Mouse (Mus musculus): ENCODE measurements around the gene Cenpt. TPM values are rescaled to one million over a fixed set of nuclear protein-coding genes. Genes with fewer than 3 reads are reported as not detected.
A peak's percentile ranks its signal among the peaks of the same experiment; 100 is the strongest.

Gene Cenpt
- polyA plus RNA-seq, 1 experiment from 2014 or later = 19.1 TPM

DNA sequence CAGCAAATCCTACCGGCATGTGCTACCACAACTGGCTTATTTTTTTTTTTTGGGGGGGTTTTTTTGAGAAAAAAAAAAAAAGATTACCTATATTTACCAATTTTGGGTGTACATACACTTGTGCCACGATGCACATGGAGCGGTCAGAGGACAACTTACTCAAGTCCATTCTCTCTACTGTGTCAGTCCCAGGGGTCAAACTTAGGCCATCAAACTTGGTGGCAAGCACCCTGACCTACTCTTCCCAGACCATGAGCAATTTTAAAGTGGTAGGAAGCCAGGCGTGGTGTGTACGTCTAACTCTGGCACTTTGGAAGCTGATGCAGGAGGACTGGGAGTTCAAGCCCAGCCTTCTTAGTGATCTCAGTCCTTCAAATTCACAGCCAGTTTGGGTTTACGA, 39.8 kb downstream of the Cenpt start:
- no peaks in the 10 kb centered on the region for H3K27me3 ChIP-seq (ENCODE audit: control insufficient read depth, insufficient read depth, low read depth, low read length)
- H3K9me3 ChIP-seq (replicated peaks; ENCODE audit: control insufficient read depth, low read length) = no peaks in the 10 kb centered on the region
- H3K4me1 ChIP-seq (ENCODE audit: control insufficient read depth, low read depth, low read length) = peaks cover 81% of the 10 kb centered on the region
- peaks cover 55% of the 10 kb centered on the region for H3K36me3 ChIP-seq (ENCODE audit: control insufficient read depth, insufficient read depth)
- H3K27ac ChIP-seq (ENCODE audit: low read length) = peak overlapping the region; percentile 51
- no peak overlapping the region for H3K9ac ChIP-seq (ENCODE audit: low read depth, low read length)
- ATAC-seq (ENCODE audit: low read depth) = no peak
- WGBS (ENCODE audit: insufficient replicate concordance) = 88% methylated on average over 6 of the region's 6 CpGs
- H3K4me2 ChIP-seq (ENCODE audit: low read depth, low read length) = peak overlapping the region; percentile 49
- H3K4me3 ChIP-seq (ENCODE audit: low read depth, low read length) = peak overlapping the region; percentile 12

DNA sequence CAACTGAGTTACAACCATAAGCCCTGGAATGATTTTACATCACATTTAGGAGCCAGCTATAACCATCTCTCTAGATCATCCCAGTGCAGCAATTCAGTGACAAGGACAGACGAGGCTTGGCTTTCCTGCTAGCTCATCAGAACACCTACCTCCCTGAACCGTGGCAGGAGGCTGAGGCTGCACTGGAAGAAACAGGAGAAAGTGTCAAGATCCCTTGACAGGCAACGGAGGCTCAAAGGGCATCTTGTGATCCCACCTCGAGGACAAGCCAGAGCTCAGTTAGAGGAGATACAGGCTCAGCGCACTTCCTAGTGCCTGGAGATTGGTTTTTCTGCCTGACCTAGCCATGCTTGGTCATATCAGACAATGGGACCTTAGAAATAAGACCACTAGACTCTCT, 40.6 kb downstream of the Cenpt start:
- Histone ChIP-seq H3K27ac (ENCODE audit: low read length) (peak overlapping the region; percentile 51), H3K9me3 (replicated peaks; ENCODE audit: control insufficient read depth, low read length) (no peaks in the 10 kb centered on the region), H3K4me3 (ENCODE audit: low read depth, low read length) (peak overlapping the region; percentile 4; the same call in 1 of the 2 replicates), H3K4me1 (ENCODE audit: control insufficient read depth, low read depth, low read length) (peaks cover 81% of the 10 kb centered on the region), H3K27me3 (ENCODE audit: control insufficient read depth, insufficient read depth, low read depth, low read length) (no peaks in the 10 kb centered on the region), H3K4me2 (ENCODE audit: low read depth, low read length) (peak overlapping the region; percentile 49), H3K36me3 (ENCODE audit: control insufficient read depth, insufficient read depth) (peaks cover 58% of the 10 kb centered on the region), H3K9ac (ENCODE audit: low read depth, low read length) (no peak overlapping the region; the same call in 1 of the 2 replicates)
- WGBS (ENCODE audit: insufficient replicate concordance) = 79% methylated on average over 5 of the region's 5 CpGs
- ATAC-seq (ENCODE audit: low read depth) = no peak

DNA sequence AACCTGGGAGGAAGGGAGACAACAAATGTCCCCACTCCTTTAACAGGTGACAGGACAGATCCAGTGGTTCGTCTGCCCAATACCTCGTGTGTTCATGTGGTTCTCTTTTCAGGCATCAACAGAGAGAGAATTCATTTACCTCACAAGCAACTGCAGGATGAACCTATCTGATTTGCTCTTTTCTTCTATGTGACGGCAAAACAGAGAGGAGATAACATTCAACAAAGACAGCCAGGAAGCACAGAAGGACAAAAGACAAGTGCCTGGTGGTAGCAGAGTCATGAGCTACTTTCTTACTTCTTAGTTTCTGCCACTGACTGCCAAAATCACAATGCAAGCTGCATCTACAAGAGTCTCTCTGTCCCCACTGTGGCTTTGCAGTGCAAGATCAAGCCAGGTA, 41.5 kb downstream of the Cenpt start:
- ATAC-seq (ENCODE audit: low read depth) = no peak
- Histone ChIP-seq H3K9me3 (replicated peaks; ENCODE audit: control insufficient read depth, low read length) (no peaks in the 10 kb centered on the region), H3K36me3 (ENCODE audit: control insufficient read depth, insufficient read depth) (peaks cover 67% of the 10 kb centered on the region), H3K9ac (ENCODE audit: low read depth, low read length) (peak overlapping the region; percentile 29), H3K4me1 (ENCODE audit: control insufficient read depth, low read depth, low read length) (peaks cover 83% of the 10 kb centered on the region), H3K4me2 (ENCODE audit: low read depth, low read length) (peak overlapping the region; percentile 49), H3K27ac (ENCODE audit: low read length) (peak overlapping the region; percentile 51), H3K27me3 (ENCODE audit: control insufficient read depth, insufficient read depth, low read depth, low read length) (no peaks in the 10 kb centered on the region), H3K4me3 (ENCODE audit: low read depth, low read length) (peak overlapping the region; percentile 25)
- 34% methylated on average over 3 of the region's 3 CpGs for WGBS (ENCODE audit: insufficient replicate concordance)

DNA sequence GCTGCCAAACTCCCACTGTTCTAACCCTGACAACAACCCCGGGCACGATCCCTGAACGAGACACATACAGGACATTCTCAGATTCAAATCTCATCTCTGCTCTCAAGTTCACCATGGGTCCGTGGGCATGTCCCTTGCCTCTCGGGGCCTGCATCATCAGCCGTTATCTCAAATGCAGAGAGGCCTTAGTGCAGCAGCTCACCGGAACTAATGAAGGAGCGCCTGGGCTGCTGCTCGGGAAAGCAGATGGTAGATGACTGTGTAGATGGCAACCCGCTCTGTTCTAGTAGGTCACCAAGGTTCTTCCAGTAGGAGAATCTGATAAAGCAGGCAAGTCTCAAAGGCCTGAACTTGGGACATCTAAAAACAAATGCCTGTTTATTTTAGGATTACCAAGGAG, 42.0 kb downstream of the Cenpt start:
- Histone ChIP-seq H3K9me3 (replicated peaks; ENCODE audit: control insufficient read depth, low read length) (no peaks in the 10 kb centered on the region), H3K4me1 (ENCODE audit: control insufficient read depth, low read depth, low read length) (peaks cover 86% of the 10 kb centered on the region), H3K4me2 (ENCODE audit: low read depth, low read length) (peak overlapping the region; percentile 49), H3K27me3 (ENCODE audit: control insufficient read depth, insufficient read depth, low read depth, low read length) (no peaks in the 10 kb centered on the region), H3K36me3 (ENCODE audit: control insufficient read depth, insufficient read depth) (peaks cover 69% of the 10 kb centered on the region), H3K9ac (ENCODE audit: low read depth, low read length) (peak overlapping the region; percentile 29), H3K27ac (ENCODE audit: low read length) (peak overlapping the region; percentile 51), H3K4me3 (ENCODE audit: low read depth, low read length) (peak overlapping the region; percentile 25)
- peak; percentile 63 for ATAC-seq (ENCODE audit: low read depth)
- 37% methylated on average over 10 of the region's 10 CpGs for WGBS (ENCODE audit: insufficient replicate concordance)

DNA sequence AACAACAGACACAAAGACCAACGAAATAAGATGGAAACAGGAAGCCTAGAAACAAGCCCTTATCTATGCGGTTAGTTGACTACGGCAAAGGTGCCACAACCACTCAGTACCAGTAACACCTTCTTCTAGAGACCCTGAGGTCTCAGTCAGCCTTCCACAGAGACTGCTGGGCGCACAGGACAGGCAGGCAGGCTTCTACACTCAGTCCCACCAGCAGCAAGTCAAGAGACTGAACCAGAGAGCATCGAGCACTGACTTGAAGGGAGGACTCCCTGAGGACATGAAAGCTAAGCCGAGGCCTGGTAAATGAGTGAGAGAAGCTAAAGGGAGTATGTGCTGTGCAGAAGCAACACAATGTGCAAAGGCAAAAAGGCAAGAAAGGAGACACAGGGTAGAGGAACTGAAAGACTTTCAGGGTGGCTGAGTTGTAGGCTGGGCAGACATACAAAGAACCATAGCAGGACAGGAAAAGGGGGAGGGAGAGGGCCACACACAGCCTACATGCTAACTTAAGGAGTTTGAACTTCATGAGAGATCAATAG, 42.8 kb downstream of the Cenpt start:
- peaks cover 86% of the 10 kb centered on the region for H3K4me1 ChIP-seq (ENCODE audit: control insufficient read depth, low read depth, low read length)
- peak overlapping the region; percentile 25 for H3K4me3 ChIP-seq (ENCODE audit: low read depth, low read length)
- peak overlapping the region; percentile 51 for H3K27ac ChIP-seq (ENCODE audit: low read length)
- H3K9me3 ChIP-seq (replicated peaks; ENCODE audit: control insufficient read depth, low read length) = no peaks in the 10 kb centered on the region
- H3K27me3 ChIP-seq (ENCODE audit: control insufficient read depth, insufficient read depth, low read depth, low read length) = no peaks in the 10 kb centered on the region
- peak overlapping the region; percentile 49 for H3K4me2 ChIP-seq (ENCODE audit: low read depth, low read length)
- H3K9ac ChIP-seq (ENCODE audit: low read depth, low read length) = peak overlapping the region; percentile 35
- ATAC-seq (ENCODE audit: low read depth) = no peak; the same call in 1 of the 2 replicates
- H3K36me3 ChIP-seq (ENCODE audit: control insufficient read depth, insufficient read depth) = peaks cover 68% of the 10 kb centered on the region
- 40% methylated on average over 6 of the region's 6 CpGs for WGBS (ENCODE audit: insufficient replicate concordance)

DNA sequence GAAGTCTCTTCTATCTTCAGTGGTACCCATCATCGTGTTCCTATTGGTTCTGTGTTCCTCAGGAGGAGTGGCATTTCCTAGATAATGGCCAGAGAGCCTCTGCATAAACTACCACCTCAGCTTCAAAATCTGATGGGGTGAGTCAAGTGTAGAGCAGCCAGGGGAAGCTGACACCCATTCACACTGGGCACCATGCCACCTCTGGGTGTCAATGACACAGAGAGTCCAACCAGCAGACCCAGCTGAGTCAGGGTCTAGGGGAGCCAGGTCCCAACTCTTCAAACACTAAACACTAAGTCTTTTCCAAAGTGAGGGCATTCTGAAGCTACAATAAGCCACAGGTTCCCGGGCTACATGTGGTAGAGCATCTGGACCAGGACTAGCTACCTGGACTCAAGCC, 44.6 kb downstream of the Cenpt start:
- H3K27ac ChIP-seq (ENCODE audit: low read length) = peak overlapping the region; percentile 39
- H3K9me3 ChIP-seq (replicated peaks; ENCODE audit: control insufficient read depth, low read length) = no peaks in the 10 kb centered on the region
- H3K4me2 ChIP-seq (ENCODE audit: low read depth, low read length) = no peak overlapping the region
- peaks cover 83% of the 10 kb centered on the region for H3K4me1 ChIP-seq (ENCODE audit: control insufficient read depth, low read depth, low read length)
- no peak overlapping the region for H3K9ac ChIP-seq (ENCODE audit: low read depth, low read length)
- peaks cover 75% of the 10 kb centered on the region for H3K36me3 ChIP-seq (ENCODE audit: control insufficient read depth, insufficient read depth)
- H3K27me3 ChIP-seq (ENCODE audit: control insufficient read depth, insufficient read depth, low read depth, low read length) = no peaks in the 10 kb centered on the region
- 0 out of 2 replicates have a peak, but pooled peaks have one; percentile 6 for ATAC-seq (ENCODE audit: low read depth)
- WGBS (ENCODE audit: insufficient replicate concordance) = 77% methylated on average over 2 of the region's 2 CpGs
- no peak overlapping the region for H3K4me3 ChIP-seq (ENCODE audit: low read depth, low read length)

DNA sequence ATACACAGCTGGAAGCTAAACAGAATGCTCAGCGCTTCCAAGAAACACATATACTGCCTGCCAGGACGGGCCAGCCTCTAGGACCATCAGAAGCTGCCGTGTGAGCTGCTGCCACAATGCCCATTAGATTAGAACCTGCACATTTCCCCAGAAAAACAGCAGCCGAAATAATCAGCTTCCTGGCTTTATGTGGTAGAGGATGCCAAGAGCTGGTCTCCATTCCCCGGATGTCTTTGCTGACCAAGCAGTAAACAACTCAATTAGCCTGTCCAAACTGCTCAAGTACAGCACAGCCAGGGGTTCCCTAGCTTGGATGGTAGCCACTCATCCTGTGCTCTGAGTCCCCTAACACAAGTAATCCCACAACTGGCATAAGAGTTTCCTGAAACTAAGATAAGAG, 45.3 kb downstream of the Cenpt start:
- WGBS (ENCODE audit: insufficient replicate concordance) = 80% methylated on average over 5 of the region's 5 CpGs
- Histone ChIP-seq H3K27me3 (ENCODE audit: control insufficient read depth, insufficient read depth, low read depth, low read length) (no peaks in the 10 kb centered on the region), H3K9me3 (replicated peaks; ENCODE audit: control insufficient read depth, low read length) (no peaks in the 10 kb centered on the region), H3K4me2 (ENCODE audit: low read depth, low read length) (no peak overlapping the region), H3K4me1 (ENCODE audit: control insufficient read depth, low read depth, low read length) (peaks cover 83% of the 10 kb centered on the region), H3K36me3 (ENCODE audit: control insufficient read depth, insufficient read depth) (peaks cover 74% of the 10 kb centered on the region), H3K27ac (ENCODE audit: low read length) (peak overlapping the region; percentile 39), H3K9ac (ENCODE audit: low read depth, low read length) (no peak overlapping the region), H3K4me3 (ENCODE audit: low read depth, low read length) (no peak overlapping the region)
- ATAC-seq (ENCODE audit: low read depth) = no peak

DNA sequence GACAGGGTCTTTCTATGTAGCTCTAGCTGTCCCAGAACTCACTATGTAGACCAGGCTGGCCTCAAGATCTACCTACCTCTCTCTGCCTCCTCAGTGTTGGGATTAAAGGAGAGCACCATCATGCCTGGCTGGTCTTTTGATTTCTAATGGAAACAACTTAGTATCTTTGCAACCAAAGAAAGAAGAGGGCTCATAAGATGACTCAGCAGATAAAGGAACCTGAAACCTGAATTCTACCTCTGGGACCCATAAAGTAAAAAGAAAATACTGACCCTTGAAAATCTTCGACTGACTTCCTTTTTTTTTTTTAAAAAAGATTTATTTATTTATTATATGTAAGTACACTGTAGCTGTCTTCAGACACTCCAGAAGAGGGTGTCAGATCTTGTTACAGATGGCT, 47.1 kb downstream of the Cenpt start:
- Histone ChIP-seq H3K4me2 (ENCODE audit: low read depth, low read length) (no peak overlapping the region), H3K4me3 (ENCODE audit: low read depth, low read length) (no peak overlapping the region), H3K4me1 (ENCODE audit: control insufficient read depth, low read depth, low read length) (peaks cover 74% of the 10 kb centered on the region), H3K36me3 (ENCODE audit: control insufficient read depth, insufficient read depth) (peaks cover 60% of the 10 kb centered on the region), H3K9me3 (replicated peaks; ENCODE audit: control insufficient read depth, low read length) (no peaks in the 10 kb centered on the region), H3K27ac (ENCODE audit: low read length) (peak overlapping the region; percentile 73), H3K9ac (ENCODE audit: low read depth, low read length) (no peak overlapping the region), H3K27me3 (ENCODE audit: control insufficient read depth, insufficient read depth, low read depth, low read length) (no peaks in the 10 kb centered on the region)
- ATAC-seq (ENCODE audit: low read depth) = no peak
- WGBS (ENCODE audit: insufficient replicate concordance) = 30% methylated on average over 1 of the region's 1 CpGs

DNA sequence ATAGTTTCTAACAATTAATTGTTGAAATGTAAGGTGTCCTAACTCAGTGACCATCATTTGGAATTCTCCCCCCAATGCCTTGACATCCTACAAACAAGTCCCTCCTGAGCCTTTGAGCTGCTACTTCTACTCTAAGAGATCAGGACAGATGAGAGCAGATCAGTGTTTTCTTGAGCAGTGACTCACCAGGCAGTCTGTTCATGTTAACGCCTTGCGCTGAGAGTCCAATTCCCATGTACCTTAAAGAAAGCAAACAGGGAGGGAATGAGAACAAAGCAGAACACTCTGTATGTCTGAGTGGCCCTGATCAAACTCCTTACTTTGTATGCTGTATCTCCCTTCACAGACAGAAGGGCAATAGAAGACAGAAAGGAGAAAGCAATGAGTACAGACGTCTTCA, 47.7 kb downstream of the Cenpt start:
- no peaks in the 10 kb centered on the region for H3K27me3 ChIP-seq (ENCODE audit: control insufficient read depth, insufficient read depth, low read depth, low read length)
- H3K4me1 ChIP-seq (ENCODE audit: control insufficient read depth, low read depth, low read length) = peaks cover 74% of the 10 kb centered on the region
- WGBS (ENCODE audit: insufficient replicate concordance) = 72% methylated on average over 3 of the region's 3 CpGs
- H3K4me3 ChIP-seq (ENCODE audit: low read depth, low read length) = no peak overlapping the region
- no peak overlapping the region for H3K9ac ChIP-seq (ENCODE audit: low read depth, low read length)
- ATAC-seq (ENCODE audit: low read depth) = no peak
- H3K9me3 ChIP-seq (replicated peaks; ENCODE audit: control insufficient read depth, low read length) = no peaks in the 10 kb centered on the region
- peak overlapping the region; percentile 66 for H3K27ac ChIP-seq (ENCODE audit: low read length)
- no peak overlapping the region for H3K4me2 ChIP-seq (ENCODE audit: low read depth, low read length)
- peaks cover 58% of the 10 kb centered on the region for H3K36me3 ChIP-seq (ENCODE audit: control insufficient read depth, insufficient read depth)

All from liver, embryonic 16.5 days (tissue).